Mouse (Mus musculus) layer of hippocampus, adult 2 months (tissue): ENCODE measurements around the gene Arl4c. TPM values are rescaled to one million over a fixed set of nuclear protein-coding genes. Genes with fewer than 3 reads are reported as not detected.
A peak's percentile ranks its signal among the peaks of the same experiment; 100 is the strongest.

Source experiments
- DNase-seq, 2 experiments: peaks; one replicate each; pipeline ENCODE4 v3.0.0; 2022; ENCODE audit warnings: low spot score in 2 of 2
- H3K27ac ChIP-seq: fragments of 200-600 bp; 2 replicates; pipeline ENCODE4 v1.8.1; 2022
- H3K4me3 ChIP-seq: fragments of 200-600 bp; 2 replicates; pipeline ENCODE4 v1.8.1; 2022; ENCODE audit warnings: mild to moderate bottlenecking
- CTCF ChIP-seq: fragments of 200-600 bp; conservative IDR thresholded peaks from 2 replicates; pipeline ENCODE4 v1.8.1; 2022; ENCODE audit warnings: antibody characterized with exemption, mild to moderate bottlenecking, moderate library complexity
- total RNA-seq, 2 experiments: library from RNA; stranded (reverse); gene quantifications; 2 replicates each; pipeline ENCODE4 v1.2.3; 2021

Gene Arl4c
- total RNA-seq, 2 experiments from 2014 or later: 27.6 to 27.7 TPM

DNA sequence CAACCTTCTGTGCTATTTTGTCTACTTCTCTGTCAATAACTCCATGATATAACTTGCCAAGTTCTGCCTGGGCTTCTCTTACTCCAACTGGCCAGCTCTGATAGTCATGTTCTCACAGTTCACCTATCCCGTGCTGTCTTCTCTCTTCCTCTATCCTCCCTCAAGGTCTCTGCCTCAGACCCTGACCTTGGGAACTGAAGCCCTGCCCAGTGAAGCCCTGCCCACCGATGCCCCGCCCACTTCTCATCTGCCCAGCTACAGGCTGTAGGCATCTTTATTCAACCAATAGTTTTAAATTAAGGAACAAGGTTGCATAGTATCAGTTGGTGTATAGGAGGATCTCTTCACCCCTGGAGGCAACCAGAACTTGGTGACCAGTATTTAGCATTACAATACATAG is 37.4 kb downstream of the Arl4c start:
- Histone ChIP-seq H3K4me3 (no peak overlapping the region), H3K27ac (no peak overlapping the region)
- no peak for TF ChIP-seq CTCF
- DNase-seq: no peak

DNA sequence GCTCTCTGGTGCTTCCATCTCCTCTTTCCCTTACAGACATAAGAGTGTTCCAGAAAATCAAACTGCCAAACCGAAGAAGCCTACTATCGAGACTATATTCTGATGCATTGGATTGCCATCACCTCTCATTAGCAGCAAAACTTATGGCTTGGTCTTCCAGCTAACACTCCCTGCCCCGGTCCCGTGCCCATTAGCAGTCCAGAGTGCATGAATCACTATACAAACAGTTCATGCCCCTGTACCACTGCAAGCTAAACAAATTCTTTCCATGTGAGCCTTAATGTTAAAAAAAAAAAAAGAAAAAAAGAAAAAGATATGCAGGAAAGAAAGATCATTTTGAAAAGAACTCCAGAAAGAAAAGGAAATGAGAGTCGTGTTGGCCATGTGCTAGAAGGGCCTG is 39.3 kb downstream of the Arl4c start:
- Histone ChIP-seq H3K27ac (no peak overlapping the region), H3K4me3 (no peak overlapping the region)
- no peak for TF ChIP-seq CTCF
- DNase-seq: no peak

DNA sequence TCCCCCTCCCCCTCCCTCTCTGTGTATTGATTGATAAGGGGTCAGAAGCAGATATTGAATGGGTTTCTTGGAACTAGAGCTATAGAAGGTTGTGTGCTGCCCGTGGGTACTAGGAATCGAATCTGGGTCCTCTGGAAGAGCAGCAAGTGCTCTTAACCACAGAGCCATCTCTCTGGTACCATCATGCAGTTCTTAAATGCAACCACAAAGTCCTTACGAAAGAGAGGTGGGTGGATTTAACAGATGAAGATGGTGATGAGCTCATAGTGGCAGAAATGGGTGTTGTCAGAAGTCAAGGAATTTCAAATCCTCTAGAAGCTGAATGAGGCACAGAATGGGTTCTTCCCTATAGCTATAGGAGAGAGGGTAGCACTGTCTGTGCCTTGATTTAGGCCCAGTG is 40.8 kb downstream of the Arl4c start:
- H3K27ac ChIP-seq: no peak overlapping the region
- no peak for DNase-seq
- no peak for TF ChIP-seq CTCF
- H3K4me3 ChIP-seq: no peak overlapping the region

DNA sequence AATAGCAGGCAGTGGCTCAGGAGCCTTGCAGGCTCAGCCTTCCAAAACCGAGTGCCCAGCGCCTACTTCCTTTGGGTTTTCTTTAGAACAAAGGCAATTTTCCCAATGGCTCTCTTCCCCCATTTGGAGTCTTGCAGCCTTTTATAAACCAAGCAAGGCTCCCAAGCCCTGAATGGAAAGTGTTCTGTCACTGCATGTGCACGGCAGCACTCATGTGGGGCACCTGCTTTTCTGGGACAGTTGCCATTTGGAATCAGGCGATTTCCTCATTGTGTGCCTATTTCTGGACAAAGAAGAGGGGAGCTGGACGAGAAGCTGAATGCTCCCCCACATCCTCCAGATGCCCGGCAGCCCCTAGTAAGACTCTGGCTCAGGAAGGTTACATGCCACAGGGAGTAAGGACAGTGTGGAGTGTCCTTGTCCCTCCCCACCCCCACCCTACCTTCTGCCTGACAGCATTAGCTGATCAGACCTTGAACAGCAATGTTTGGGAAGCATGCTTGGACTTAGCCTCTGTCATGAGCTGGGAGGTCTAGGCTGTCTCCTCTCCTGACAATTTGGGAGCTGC is 43.6 kb downstream of the Arl4c start:
- no peak overlapping the region for H3K4me3 ChIP-seq
- TF ChIP-seq CTCF: no peak
- peak overlapping the region; percentile 14; the same call in 1 of the 2 replicates for H3K27ac ChIP-seq
- DNase-seq: peak; percentile 35 to 64

DNA sequence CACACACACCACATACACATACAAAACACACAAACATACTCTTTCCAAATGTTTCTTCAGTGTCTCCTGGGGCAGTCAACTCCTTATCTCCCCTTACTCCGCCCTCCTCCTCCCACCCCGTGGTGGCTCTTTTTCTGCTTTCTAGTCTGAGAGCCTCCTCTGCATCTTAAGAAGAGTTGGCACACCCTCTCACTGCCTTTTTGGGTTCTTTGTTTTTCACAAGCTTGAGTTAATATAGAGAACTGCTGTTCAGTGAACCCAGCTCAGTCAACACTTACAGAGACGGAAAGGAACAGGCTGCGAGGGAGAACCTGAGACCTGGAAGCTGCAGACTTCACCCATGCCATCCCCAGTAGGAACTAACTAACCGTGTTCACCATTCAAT is 45.9 kb downstream of the Arl4c start:
- no peak for DNase-seq
- no peak overlapping the region for H3K4me3 ChIP-seq
- H3K27ac ChIP-seq: no peak overlapping the region
- TF ChIP-seq CTCF: no peak

DNA sequence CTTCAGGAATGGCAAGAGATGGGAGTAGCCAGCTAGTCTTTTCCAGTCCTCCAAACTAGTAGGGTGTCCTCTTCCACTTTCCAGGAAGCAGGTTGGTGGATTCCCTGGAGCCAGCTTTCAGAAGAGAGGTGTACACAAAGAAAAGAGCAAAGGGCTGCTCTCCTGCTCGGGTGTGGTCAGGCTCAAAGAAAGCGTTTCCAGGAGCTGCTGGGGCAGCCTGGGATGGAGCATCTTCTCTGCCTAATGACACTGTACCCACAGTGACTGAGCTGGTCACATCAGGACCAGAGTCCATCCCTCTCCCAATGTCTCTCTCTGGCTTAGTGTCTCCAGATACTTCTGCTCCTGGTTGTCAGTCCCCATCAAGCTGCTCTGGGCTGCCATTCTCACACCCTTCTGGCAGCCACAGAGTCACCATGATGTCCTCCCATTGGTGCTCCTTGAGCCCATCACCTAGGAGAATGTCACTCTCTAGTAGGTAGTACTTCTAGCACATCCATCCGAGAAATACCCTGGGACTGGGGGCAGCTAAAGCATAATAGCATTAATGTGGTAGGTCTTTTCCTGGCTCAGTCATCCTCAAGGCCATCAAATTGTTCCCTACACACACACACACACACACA is 46.4 kb downstream of the Arl4c start:
- Histone ChIP-seq H3K27ac (no peak overlapping the region), H3K4me3 (no peak overlapping the region)
- no peak for TF ChIP-seq CTCF
- no peak for DNase-seq

DNA sequence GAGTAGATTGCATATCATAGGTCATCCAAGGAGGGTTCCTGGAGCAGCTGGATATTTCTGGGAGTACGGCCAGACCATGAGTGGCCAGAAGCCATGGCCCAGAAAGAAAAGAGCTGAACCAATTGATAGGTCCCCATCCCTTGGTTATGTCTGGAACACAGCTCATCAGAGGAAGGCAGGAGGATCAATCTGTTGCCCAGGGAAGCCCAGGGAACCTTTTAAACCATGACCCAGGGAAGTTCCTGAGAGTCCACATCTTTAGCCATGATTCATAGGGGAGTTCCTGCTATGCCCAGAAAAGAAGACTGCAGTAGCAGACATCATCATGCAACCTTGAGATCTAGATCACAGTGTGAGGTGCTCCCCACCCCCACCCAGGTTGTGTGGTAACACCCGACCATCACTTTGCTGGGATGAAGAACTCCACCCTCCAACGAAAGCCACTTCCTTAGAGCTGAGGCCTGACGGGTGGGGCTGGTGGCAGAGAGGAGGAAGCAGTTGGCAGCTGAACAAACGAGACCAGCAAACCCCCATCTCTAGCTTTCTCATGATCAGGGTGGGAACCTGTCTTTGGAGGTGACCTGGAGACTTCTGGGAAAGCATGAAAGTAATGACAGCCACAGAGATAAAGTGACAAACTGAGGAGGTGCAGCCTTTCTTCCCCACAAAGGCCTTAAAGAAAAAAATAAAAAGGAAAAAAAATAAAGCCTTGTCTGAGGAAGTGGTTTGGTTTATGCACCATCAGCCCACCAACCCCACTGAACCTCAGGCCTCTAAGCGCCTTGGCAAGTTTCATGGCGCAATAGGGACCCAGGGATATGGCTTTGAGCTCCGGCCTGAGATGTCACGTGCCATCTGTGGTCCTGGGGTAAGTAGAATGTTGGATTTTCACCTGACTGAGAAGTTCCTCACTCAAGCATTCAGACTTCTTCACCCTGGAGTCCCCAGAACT is 47.2 kb downstream of the Arl4c start:
- Histone ChIP-seq H3K27ac (no peak overlapping the region), H3K4me3 (no peak overlapping the region)
- no peak for DNase-seq
- no peak for TF ChIP-seq CTCF

DNA sequence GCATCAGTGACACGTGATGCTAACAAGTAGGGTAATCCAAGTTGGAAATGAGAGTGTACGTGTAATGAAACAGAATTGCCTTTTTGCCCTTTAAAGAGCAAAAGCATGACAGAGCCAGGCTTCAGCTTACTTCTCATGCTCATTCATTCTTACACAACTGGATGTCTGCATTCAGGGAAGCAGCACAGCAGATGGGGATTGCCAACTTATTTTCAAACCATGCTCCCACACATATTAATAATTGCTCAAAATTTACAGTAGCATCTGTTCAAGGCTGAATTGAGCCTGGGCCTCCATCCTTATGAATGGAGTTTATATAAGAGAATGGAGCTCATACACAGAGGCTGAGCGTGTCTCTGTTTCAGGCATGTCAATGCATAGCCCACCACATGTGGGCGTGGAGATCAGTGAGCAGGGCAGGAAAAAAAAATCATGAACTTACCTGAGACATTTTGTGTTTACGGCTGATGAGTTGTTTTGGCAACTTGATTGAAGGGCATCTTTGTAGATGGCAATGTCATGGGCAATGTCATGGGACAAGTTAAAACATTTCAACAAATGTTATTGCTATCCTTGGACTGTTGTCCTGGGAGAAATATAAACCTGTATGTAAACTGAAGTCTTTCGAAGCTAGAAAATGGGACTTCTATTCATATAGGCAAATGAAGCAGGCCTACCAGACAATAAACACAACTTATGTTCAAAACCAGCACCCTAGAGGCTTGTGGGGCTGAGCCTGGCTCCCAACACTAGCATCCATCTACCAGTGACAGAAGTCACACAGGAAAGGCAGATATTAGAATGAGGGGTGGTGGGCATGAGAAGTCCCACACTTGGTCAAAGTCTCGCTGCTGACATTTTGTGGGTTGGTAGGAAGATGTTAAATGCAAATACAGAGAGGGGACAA is 48.2 kb downstream of the Arl4c start:
- no peak overlapping the region for H3K4me3 ChIP-seq
- peak; percentile 27 to 57 for DNase-seq
- TF ChIP-seq CTCF: no peak
- H3K27ac ChIP-seq: no peak overlapping the region

DNA sequence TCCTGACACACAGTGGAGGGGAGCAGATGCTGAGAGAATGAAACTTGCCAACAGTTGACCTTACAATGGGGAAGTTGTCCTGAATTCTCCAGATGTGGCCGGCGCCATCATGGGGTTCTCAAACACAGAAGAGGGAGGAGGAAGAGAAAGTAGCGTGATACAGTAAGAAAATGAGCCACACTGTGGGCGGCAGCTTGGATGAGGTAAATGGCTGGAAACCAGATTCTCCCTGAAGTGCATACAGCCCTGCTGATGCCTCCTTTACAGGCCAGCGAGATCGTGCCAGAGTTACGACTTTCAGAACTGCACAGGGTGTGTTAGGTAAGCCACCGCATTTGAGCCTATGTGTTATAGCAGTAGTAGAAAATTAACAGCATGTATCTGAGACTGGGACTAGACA is 49.3 kb downstream of the Arl4c start:
- DNase-seq: no peak
- Histone ChIP-seq H3K27ac (no peak overlapping the region), H3K4me3 (no peak overlapping the region)
- TF ChIP-seq CTCF: no peak

DNA sequence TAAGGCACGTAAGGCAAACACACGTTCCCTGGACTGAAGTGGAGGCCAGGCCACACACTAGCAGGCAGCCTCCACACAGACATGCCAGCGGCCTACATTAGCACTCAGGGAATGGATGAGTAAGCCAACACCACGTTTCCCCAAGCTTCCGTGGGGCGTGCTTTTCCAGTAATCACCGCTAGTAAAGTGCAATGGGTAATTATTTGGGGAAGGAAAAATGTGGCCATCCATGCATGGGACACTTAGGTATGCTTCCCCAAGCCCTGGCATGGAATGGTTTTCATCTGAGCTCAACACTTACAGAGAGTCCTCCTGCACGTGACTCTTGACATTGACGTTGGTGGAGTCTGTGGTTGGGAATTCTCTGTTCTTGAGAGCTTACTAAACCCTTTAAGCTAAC is 50.4 kb downstream of the Arl4c start:
- Histone ChIP-seq H3K4me3 (no peak overlapping the region), H3K27ac (no peak overlapping the region)
- no peak for DNase-seq
- TF ChIP-seq CTCF: no peak

DNA sequence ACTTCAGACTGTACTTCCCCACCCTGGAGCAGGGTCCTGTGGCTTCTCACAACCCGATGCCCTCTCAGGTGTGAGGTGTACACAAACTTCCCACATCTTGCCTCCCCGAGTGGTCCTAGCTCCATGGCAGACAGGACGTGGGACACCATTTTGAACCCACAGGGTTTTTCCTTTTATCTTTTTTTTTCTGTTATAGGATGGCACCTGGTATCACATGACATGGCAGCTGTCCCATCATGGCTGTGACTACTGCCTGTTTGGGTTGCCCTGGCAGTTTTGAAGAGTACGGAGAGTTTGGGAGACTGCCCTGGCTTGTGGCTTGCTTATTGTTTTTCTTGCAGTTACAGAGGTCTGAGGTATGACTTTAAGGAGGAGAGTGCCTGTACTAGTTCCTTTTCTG is 53.3 kb downstream of the Arl4c start:
- Histone ChIP-seq H3K4me3 (no peak overlapping the region), H3K27ac (no peak overlapping the region)
- DNase-seq: no peak
- no peak for TF ChIP-seq CTCF

DNA sequence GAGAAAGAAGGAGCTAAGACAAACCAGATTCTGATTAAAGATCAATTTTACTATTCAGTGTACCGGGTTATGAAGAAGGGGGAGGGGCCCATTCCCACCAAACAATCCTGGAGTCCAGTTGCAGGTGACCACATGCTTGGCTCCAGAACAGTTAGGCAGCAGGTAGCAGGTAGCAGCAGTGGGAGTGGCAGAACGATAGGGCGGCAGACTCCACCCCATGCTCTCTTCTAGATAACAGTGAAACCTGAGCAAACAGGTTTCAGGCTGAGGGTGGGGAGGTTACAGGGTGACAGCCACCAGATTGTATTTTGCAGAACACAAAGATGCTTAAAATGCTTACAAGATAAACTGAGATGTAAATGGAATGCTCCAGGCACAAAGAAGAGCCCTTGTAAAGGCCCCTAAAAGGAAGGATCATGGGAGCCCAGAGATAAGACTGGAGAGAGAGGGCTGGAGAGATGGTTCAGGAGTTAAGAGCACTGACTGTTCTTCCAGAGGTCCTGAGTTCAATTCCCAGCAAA is 56.4 kb downstream of the Arl4c start:
- TF ChIP-seq CTCF: no peak

More for the DNA sequence above, 56.4 kb downstream of the Arl4c start:
- DNase-seq: no peak
- Histone ChIP-seq H3K27ac (no peak overlapping the region), H3K4me3 (no peak overlapping the region)
